Mouse (Mus musculus): Measurements from ENCODE around the gene Ankle2. TPM values are rescaled to one million over a fixed set of nuclear protein-coding genes. Genes with fewer than 3 reads are reported as not detected.

Ankle2 gene
- total RNA-seq, 2 experiments from 2014 or later: 36.1 to 37.4 TPM

DNA sequence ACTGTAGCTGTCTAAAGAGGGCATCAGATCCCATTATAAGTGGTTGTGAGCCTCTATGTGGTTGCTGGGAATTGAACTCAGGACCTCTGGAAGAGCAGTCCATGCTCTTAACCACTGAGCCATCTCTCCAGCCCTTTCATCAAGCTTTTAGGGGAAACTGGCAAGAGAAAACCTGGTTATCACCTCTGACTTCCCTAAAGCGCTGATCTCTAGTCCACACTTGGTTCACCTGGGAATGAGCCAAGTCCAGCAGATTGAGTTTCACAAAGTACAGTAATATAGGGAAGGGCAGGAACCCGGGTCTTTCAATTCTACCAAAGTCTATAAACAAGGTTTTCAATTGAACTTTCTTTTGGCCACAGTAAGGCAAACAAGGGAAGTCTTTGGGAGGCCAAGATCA, 51.2 kb downstream of the Ankle2 start:
- no peak for DNase-seq (ENCODE audit: low spot score in 2 of 2)

DNA sequence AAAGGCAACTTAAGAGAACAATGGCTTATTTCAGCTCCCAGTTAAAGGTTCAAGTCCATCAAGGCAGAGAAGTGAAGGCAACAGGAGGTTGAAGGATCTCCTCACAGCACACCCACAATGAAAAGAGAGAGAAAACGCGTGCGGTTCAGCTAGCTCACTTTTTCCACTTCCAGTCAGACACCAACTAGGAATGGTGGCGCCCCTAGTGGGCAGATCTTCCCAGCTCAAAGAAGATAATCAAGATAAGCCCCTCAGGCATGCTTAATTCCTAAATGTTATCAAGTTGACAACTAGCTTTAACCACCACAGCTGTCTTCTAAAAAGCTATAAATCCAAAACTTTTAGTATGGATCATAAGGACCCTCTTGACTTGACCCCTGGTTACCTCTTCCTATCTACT, 53.7 kb downstream of the Ankle2 start:
- peak; percentile 48 to 55 for DNase-seq (ENCODE audit: low spot score in 2 of 2)

DNA sequence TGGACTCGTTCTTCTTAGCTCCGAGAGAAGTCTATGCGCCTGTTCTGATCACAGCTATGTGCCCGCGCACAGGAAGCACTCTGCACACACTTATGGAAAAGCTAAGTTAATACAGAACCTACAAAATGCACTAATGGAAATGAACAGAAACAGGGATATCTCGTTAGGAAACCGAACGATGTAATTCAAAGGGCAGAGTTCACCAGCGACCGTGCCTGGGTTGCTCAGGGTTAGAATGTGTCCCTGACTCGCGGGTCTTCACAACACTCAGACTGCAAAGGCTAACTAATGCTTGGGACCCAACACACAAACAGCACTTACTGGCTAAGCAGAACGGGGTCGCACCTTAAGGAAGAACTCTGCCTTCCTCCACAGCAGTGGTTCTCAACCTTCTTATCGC, 54.4 kb downstream of the Ankle2 start:
- DNase-seq (ENCODE audit: low spot score in 2 of 2): no peak

DNA sequence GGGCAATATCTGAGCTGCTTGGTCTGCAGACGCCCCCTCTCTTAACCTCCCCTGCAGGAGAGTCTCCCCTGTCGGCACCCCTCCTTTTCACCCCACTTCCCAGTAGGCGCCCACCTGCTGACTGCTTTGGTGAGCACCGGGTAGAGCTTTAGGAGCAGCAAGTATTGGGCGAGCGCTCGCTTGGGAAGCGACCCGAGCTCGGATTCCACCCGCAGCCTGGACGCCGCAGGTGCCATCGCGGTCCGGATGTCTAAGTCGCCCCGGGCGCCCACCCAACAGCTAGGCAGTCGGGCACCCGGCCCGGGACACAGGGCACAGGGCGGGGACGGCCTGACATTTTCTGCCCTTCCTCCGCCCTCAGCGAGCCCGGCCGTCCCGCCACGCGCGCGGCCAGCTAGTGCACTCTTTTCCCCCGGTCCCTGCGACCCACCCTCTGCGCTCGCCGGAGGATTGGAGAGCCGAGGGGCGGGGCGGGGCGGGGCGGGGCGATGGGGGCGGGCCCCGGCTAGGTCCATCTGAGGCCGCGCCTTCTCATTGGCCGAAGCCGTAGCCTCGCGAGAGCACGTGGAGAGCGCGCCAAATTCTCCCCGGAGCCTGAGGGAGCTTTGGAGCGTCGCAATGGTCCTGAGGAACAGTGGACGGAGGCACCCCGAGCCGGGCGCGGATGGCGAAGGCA, 55.1 kb downstream of the Ankle2 start, which contains the start of the genes Pxmp2 and Pole:
Gene Pxmp2, minus strand, starts transcription at position 417 of the 676 bp plus-strand sequence.
Gene Pole, plus strand, starts transcription at position 537 of the 676 bp plus-strand sequence.
- peak; percentile 85 to 89 for DNase-seq (ENCODE audit: low spot score in 2 of 2)

DNA sequence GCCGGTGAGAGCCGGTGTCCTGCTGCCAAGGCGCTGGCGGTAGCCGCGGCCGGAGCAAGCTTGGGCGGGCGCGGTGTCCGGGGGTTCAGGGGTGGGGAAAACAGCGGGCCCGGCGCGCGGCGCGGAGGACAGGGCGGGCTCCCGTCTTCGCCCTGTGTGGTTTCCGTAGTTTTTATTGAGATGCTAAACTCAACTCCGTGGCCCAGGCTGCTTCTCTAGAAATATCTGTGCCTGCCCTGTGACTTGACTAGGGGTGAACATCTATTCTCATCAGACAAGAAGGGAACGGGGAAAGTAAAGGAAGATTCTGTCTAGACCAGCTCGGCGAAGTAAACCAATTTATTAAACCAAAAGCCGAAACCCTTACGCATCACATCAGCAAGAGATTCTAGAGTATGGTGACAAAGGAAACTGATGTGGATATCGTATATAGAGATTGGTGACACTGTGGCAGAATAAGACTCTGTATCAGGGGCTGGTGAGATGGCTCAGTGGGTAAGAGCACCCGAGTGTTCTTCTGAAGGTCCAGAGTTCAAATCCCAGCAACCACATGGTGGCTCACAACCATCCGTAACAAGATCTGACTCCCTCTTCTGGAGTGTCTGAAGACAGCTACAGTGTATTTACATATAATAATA, 55.8 kb downstream of the Ankle2 start:
- no peak for DNase-seq (ENCODE audit: low spot score in 2 of 2)

DNA sequence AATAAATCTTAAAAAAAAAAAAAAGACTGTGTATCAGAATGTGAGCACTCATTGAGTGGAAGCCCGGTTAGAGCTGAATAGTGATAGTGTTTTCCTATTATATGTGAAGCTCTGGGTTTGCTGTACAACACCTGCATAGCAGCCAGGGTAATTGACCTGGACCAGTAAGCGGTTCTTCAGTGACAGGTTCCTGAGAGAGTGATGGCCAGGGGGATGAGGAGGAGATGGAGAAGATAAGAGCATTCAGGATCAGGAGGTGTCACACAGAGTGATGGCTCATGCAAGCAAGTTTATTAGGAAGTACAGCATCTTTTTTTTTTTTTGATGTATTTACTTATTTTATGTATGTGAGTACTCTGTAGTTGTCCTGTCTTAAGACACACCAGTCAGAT, 56.3 kb downstream of the Ankle2 start:
- DNase-seq (ENCODE audit: low spot score in 2 of 2): no peak

DNA sequence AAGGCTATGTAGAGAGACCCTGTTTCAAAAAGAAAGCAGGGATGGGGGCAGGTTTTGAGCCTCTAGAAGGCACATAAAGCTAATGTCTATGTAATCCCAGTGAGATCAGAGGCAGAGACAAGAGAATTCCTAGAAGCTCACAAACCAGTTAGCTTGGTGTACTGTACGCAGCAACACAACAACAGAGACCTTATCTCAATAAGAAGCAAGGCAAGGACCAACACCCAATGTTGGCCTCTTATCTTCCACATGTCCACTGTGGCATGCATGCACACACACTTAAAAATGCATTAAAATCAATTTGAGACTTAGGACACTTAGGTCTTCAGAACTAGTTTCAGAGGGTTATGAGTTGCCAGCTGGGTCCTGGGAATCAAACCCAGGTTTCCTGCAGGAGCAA, 60.8 kb downstream of the Ankle2 start:
- no peak for DNase-seq (ENCODE audit: low spot score in 2 of 2)

DNA sequence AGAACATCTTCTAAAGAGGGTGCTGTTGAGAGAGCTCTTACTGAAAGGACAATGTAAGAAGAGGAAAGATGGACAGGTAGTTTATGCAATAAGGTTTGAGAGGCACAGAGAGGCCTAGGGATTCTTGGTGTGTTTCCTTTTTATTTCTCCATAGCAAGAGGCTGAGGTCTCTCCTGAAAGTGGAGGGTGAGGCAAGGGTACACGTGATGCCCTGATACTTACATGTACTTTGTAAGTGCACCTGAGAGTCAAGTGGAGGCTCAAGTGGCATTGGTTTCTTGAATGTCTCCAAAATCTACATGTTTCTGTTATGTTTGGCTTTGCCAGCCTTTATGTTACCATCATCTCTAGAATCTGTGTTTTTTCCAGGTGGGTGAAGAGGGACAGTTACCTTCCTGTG, 65.8 kb downstream of the Ankle2 start:
- no peak for DNase-seq (ENCODE audit: low spot score in 2 of 2)

DNA sequence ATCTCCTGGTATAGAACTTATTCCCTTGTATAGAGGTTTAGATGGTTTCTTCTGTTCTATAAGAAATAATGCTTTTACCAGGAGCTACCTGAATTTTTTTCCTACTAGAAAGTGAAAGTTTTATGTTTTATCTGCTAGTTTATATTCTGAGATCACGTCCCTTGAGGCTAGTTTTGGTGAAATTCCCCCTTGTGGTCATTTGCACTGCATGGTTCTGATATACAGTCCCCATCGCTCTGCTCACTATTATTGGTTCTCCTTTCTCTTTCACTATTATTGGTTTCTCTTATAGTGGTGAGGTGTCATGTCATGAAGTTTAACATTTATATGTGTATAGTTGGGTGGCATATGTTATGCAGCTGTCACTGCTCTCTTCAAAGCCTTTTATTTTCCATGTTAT, 69.8 kb downstream of the Ankle2 start:
- no peak for DNase-seq (ENCODE audit: low spot score in 2 of 2)

Other genes with a start within 250 kb of the Ankle2 start
- gene Zfp932, start 234.5 kb upstream of the Ankle2 start, total RNA-seq (2021): 10 to 100 TPM; 19.0 to 19.9 TPM
- gene Gm17655, start 158.5 kb upstream of the Ankle2 start, total RNA-seq (2021): 1 to 10 TPM; 4.7 to 7.6 TPM
- gene Gm35315, start 136.6 kb upstream of the Ankle2 start, total RNA-seq (2021): under 1 TPM; 0.30 to 0.70 TPM
- gene Plcxd1, start 131.0 kb upstream of the Ankle2 start, total RNA-seq (2021): under 1 TPM in 1 of 2 experiments, not detected in 1; 0.19 TPM
- gene Gtpbp6, start 122.8 kb upstream of the Ankle2 start, total RNA-seq (2021): 10 to 100 TPM; 69.9 to 71.0 TPM
- gene Zfp605, start 120.9 kb upstream of the Ankle2 start, total RNA-seq (2021): 1 to 10 TPM; 6.0 to 6.2 TPM
- 10 to 100 TPM; 20.3 to 31.9 TPM for gene Chfr, start 95.2 kb upstream of the Ankle2 start, total RNA-seq (2021)
- gene Golga3, start 54.3 kb upstream of the Ankle2 start, total RNA-seq (2021): 10 to 100 TPM; 34.6 to 40.7 TPM
- 10 to 100 TPM; 45.2 to 49.5 TPM for gene Pgam5, start 38.9 kb downstream of the Ankle2 start, total RNA-seq (2021)
- 10 to 100 TPM; 10.4 to 14.3 TPM for gene Pxmp2, start 55.2 kb downstream of the Ankle2 start, total RNA-seq (2021)
- 1 to 10 TPM in 1 of 2 experiments, under 1 TPM in 1; 0.90 to 1.1 TPM for gene Pole, start 55.3 kb downstream of the Ankle2 start, total RNA-seq (2021)
- under 1 TPM; 0.54 to 0.80 TPM for gene P2rx2, start 112.2 kb downstream of the Ankle2 start, total RNA-seq (2021)
- not detected for gene Lrcol1, start 113.7 kb downstream of the Ankle2 start, total RNA-seq (2021)
- gene Fbrsl1, start 217.5 kb downstream of the Ankle2 start, total RNA-seq (2021): 10 to 100 TPM; 60.7 to 65.7 TPM

Measured in adrenal gland, adult 18-20 months (tissue).